Mouse (Mus musculus) embryonic facial prominence, embryonic 14.5 days (tissue): ENCODE data around the gene Idh1. TPM values are rescaled to one million over a fixed set of nuclear protein-coding genes. Genes with fewer than 3 reads are reported as not detected.

Source experiments
- ATAC-seq: fragments of 200-750 bp; cut with Nextera tagmentation; 2 replicates; pipeline ENCODE4 v1.8.0; 2017; ENCODE audit warnings: low read depth, moderate number of reproducible peaks, moderate TSS enrichment
- DNase-seq: peaks from one replicate; pipeline ENCODE4 v3.0.0-alpha.2; 2015; ENCODE audit warnings: low spot score
- H3K27ac ChIP-seq: fragments of 300-500 bp; sonication (generic); replicated peaks from 2 replicates; pipeline ENCODE4 v1.5.1; 2014; ENCODE audit warnings: low read depth, mild to moderate bottlenecking, low read length, moderate library complexity
- H3K27me3 ChIP-seq: fragments of 300-500 bp; sonication (generic); replicated peaks from 2 replicates; pipeline ENCODE4 v1.6.1; 2014; ENCODE audit warnings: low read length; ENCODE audit not compliant: control insufficient read depth, insufficient read depth
- H3K36me3 ChIP-seq: fragments of 300-500 bp; sonication (generic); 2 replicates; pipeline ENCODE4 v1.6.1; 2014; ENCODE audit warnings: low read length, mixed read lengths; ENCODE audit not compliant: control insufficient read depth, insufficient read depth
- H3K4me1 ChIP-seq: fragments of 300-500 bp; sonication (generic); 2 replicates; pipeline ENCODE4 v1.6.1; 2014; ENCODE audit warnings: antibody characterized with exemption, low read length; ENCODE audit not compliant: control insufficient read depth, insufficient read depth
- H3K4me2 ChIP-seq: fragments of 300-500 bp; sonication (generic); 2 replicates; pipeline ENCODE4 v1.6.1; 2014; ENCODE audit warnings: low read depth, mild to moderate bottlenecking, low read length, moderate library complexity, mixed read lengths
- H3K4me3 ChIP-seq: fragments of 300-500 bp; sonication (generic); 2 replicates; pipeline ENCODE4 v1.5.1; 2014; ENCODE audit warnings: low read depth, mild to moderate bottlenecking, low read length
- H3K9ac ChIP-seq: fragments of 300-500 bp; sonication (generic); 2 replicates; pipeline ENCODE4 v1.6.1; 2014; ENCODE audit warnings: low read depth, mild to moderate bottlenecking, low read length, moderate library complexity, mixed read lengths
- H3K9me3 ChIP-seq: fragments of 300-500 bp; sonication (generic); 2 replicates; pipeline ENCODE4 v1.6.1; 2016; ENCODE audit warnings: low read length; ENCODE audit not compliant: control insufficient read depth
- WGBS: fragments of 180-500 bp; shearing (Covaris S2); extraction: QIAGEN DNeasy Blood & Tissue Kit; methylation state at CpG from one replicate; pipeline ENCODE4 v1.1.7; 2014; 5-methylcytosine and 5-hydroxymethylcytosine counted together
- polyA plus RNA-seq: library from polyadenylated mRNA; unstranded; fragments of >200 nt; fragmentation: Nextera tagmentation; extraction: Ambion mirVana; gene quantifications from 2 replicates; pipeline ENCODE4 v1.2.1, GENCODE M21; 2014

Gene Idh1
- polyA plus RNA-seq, 1 experiment from 2014 or later = 145 TPM

DNA sequence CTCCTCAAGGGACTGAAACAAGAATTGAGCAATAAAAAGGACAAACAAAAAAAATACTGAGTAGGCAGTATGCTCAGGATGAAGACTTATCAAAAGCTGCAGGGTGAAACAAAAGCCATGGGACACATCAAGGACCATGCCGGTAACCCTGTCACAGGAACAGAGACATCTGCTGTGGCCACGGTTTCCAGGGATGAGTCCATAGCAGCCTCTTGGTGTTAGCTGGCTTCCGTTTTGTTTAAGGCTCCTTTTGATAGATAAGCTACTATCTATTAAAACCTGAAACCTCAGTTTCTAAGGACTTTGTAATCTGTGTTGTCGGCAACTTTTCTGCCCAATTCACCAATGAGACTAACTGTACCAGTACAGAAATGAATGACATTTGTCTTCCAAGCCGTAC, 16.4 kb downstream of the Idh1 start:
- Histone ChIP-seq H3K27ac (no peak overlapping the region), H3K27me3 (no peaks in the 10 kb centered on the region), H3K4me1 (no peaks in the 10 kb centered on the region), H3K9me3 (no peaks in the 10 kb centered on the region), H3K4me2 (no peak overlapping the region), H3K4me3 (no peak overlapping the region), H3K36me3 (peaks cover 89% of the 10 kb centered on the region), H3K9ac (no peak overlapping the region)
- no peak for ATAC-seq
- WGBS = 92% methylated on average over 5 of the region's 5 CpGs
- no peak for DNase-seq

DNA sequence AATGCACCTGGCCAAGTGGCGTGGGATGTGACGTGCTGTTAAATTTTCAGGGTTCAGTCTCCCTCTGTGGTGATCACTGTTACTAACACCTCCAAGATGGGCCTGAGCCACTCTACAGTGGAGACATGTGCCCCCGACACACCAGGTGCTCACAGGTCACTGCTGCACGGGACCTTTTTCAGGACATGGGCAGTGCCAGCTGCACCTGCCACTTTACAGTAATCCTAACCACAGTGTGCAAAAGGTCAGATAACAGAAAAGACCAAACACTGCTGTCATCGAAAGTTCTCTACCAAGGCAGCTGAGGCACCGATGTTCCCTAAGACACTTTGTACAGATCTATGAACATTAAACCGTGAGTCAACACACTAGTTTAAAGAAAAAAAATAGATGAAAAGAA, 16.8 kb downstream of the Idh1 start:
- Histone ChIP-seq H3K9ac (no peak overlapping the region), H3K36me3 (peaks cover 91% of the 10 kb centered on the region), H3K4me2 (no peak overlapping the region), H3K27ac (no peak overlapping the region), H3K27me3 (no peaks in the 10 kb centered on the region), H3K4me1 (no peaks in the 10 kb centered on the region), H3K9me3 (no peaks in the 10 kb centered on the region), H3K4me3 (no peak overlapping the region)
- DNase-seq (no peak), ATAC-seq (no peak)
- WGBS = 91% methylated on average over 7 of the region's 7 CpGs

DNA sequence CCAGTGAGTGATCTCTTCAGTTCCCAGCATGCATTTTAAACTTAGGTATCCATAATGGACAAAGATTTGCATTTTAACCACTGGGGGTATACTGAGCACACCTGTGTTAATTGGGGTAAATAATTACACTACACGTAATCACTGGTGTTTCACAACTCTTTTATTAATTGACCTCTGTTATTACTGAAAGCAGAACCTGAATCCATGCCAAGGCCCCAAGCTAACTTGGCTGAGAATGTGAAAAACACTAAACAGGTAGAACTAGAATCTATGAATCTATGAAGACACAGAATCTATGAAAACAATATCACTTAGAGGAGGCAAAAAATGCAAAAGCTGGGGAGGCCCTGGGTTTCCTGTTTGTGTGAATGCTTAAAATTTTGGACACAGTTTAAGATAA, 18.8 kb downstream of the Idh1 start:
- Histone ChIP-seq H3K4me1 (no peaks in the 10 kb centered on the region), H3K27me3 (no peaks in the 10 kb centered on the region), H3K9ac (no peak overlapping the region), H3K4me2 (no peak overlapping the region), H3K36me3 (peaks cover 96% of the 10 kb centered on the region), H3K27ac (no peak overlapping the region), H3K4me3 (no peak overlapping the region), H3K9me3 (no peaks in the 10 kb centered on the region)
- no peak for DNase-seq
- WGBS = 89% methylated on average over 1 of the region's 1 CpGs
- no peak for ATAC-seq

DNA sequence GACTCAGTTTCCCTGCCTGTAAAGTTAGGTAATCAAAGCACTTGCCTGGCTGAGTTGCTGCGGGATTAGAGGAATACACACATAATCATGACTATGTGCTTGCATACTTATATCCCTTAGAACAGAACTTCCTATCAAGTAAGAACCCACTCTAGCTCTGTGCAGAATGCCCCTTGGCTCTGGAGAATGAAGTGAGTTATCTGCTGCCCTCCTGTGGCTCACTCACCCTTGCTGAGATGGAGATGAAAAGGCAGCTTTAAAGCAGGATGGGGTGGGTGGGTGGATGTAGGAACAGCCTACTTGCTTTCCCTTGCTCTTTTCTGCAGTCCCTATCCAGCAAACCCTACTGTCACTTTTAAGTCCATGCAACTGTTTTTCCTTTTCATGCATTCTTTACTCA, 24.1 kb downstream of the Idh1 start:
- H3K4me2 ChIP-seq = no peak overlapping the region
- no peaks in the 10 kb centered on the region for H3K27me3 ChIP-seq
- H3K36me3 ChIP-seq = peaks cover 94% of the 10 kb centered on the region
- H3K9me3 ChIP-seq = no peaks in the 10 kb centered on the region
- H3K27ac ChIP-seq = no peak overlapping the region
- no peak for ATAC-seq
- WGBS = 100% methylated on average over 1 of the region's 1 CpGs
- no peak overlapping the region for H3K4me3 ChIP-seq
- DNase-seq = no peak
- no peak overlapping the region for H3K9ac ChIP-seq
- H3K4me1 ChIP-seq = no peaks in the 10 kb centered on the region

DNA sequence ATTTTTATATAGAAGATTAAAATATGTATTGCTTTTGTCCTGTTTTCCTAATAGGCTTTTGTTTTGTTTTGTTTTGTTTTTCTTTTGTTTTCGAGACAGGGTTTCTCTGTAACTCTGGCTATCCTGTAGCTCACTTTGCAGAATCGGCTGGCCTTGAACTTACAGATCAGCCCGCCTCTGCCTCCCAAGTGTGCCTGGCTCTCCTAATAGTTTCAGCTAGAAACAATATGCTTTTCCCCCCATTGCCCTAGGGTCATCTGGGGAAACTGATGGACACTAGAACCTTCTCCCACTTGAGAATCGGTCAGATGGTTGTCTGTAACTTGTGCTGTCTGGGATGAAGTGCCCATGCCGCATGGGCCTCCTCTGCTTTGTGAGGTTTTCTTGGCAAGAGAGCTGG, 30.2 kb downstream of the Idh1 start:
- ATAC-seq (no peak), DNase-seq (no peak)
- Histone ChIP-seq H3K9me3 (no peaks in the 10 kb centered on the region), H3K4me1 (no peaks in the 10 kb centered on the region), H3K9ac (no peak overlapping the region), H3K27ac (no peak overlapping the region), H3K27me3 (no peaks in the 10 kb centered on the region), H3K36me3 (peaks cover 34% of the 10 kb centered on the region), H3K4me2 (no peak overlapping the region), H3K4me3 (no peak overlapping the region)
- 90% methylated on average over 5 of the region's 5 CpGs for whole genome bisulfite sequencing

DNA sequence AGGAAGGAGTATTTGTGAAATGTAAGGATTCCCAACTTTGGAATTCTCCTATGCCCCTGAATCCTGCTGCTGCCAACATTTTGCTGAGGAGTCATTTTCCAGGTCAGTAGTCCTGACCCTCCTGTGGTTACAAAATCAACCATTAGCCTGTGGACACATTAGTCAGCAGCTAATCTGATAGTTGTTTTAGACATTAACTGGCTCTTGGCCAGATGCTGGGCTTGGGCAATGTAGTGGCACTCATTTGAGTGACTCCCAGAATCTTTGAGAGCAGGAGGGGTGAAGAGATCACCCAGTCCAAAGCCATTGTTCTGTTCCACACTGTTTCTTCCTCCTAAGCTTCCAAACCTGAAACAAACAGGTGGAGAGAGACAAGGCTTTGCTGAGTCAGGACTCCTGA, 31.5 kb downstream of the Idh1 start:
- Histone ChIP-seq H3K4me3 (no peak overlapping the region), H3K4me2 (no peak overlapping the region), H3K36me3 (peaks cover 21% of the 10 kb centered on the region), H3K27ac (no peak overlapping the region), H3K27me3 (no peaks in the 10 kb centered on the region), H3K4me1 (no peaks in the 10 kb centered on the region), H3K9ac (no peak overlapping the region), H3K9me3 (no peaks in the 10 kb centered on the region)
- DNase-seq (no peak), ATAC-seq (no peak)

DNA sequence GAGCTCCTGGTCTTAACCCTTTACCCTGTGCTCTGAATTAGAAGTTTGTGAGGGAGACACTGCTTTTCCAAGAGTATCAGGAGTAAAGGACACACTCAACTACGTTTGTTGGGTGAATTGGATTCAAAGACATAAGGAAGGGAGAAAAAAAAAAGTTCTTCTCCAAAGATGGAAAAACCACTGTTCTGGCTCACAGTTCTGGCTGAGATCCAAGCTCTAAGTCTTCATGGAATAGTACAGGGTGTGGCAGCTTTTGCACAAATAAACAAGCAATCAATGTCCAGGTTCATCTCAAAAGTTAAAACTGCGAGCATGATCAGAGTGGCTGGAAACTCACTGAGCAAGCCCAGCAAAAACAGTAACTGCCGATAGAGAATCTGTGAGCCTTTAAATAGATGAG, 38.3 kb downstream of the Idh1 start:
- DNase-seq = no peak
- H3K27ac ChIP-seq = no peak overlapping the region
- no peaks in the 10 kb centered on the region for H3K4me1 ChIP-seq
- no peak for ATAC-seq
- H3K9ac ChIP-seq = no peak overlapping the region
- WGBS = 75% methylated on average over 3 of the region's 3 CpGs
- no peak overlapping the region for H3K4me3 ChIP-seq
- no peaks in the 10 kb centered on the region for H3K36me3 ChIP-seq
- no peaks in the 10 kb centered on the region for H3K27me3 ChIP-seq
- H3K4me2 ChIP-seq = no peak overlapping the region
- no peaks in the 10 kb centered on the region for H3K9me3 ChIP-seq

DNA sequence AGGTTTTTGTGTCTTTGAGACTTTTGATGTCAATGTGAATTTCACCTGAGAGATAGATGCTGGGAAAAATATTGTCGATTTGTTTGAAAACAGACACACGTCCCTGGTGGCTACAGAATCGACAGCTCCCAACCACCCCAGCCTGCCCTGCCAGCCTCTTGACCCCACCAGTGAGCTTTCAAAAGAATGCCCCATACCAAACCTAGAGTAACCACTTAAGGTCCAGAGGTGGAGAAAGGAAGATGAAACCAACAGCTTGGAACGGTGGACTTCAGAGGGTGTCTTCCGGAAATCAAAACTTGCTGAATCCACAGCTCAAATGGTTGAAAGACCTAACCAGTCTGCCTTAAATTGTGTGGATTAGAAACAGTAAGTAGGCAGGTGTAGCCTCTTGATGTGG, 39.0 kb downstream of the Idh1 start:
- H3K4me3 ChIP-seq = no peak overlapping the region
- H3K36me3 ChIP-seq = no peaks in the 10 kb centered on the region
- no peak for ATAC-seq
- H3K9me3 ChIP-seq = no peaks in the 10 kb centered on the region
- WGBS = 83% methylated on average over 5 of the region's 5 CpGs
- no peak for DNase-seq
- H3K27ac ChIP-seq = no peak overlapping the region
- H3K27me3 ChIP-seq = no peaks in the 10 kb centered on the region
- H3K9ac ChIP-seq = no peak overlapping the region
- H3K4me1 ChIP-seq = no peaks in the 10 kb centered on the region
- H3K4me2 ChIP-seq = no peak overlapping the region

DNA sequence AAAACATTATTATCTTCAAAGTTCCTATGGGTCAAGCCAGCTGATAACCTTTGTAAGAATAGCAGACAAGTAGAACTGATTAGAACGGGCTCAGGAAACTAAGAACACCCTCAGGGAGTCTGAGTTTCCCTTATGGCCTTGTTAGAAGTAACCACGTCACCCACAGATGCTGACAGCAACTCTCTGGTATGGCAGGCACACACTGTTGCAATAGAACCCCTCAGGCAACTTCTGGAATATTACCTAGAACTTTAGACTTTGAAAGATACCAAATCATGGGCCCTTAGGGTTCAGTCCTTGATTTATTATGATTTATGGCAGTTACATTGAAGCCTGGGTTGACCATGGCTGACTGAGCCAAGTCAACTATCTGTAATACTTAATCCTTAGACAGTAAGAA, 39.7 kb downstream of the Idh1 start:
- no peak overlapping the region for H3K4me3 ChIP-seq
- H3K4me1 ChIP-seq = no peaks in the 10 kb centered on the region
- no peak overlapping the region for H3K27ac ChIP-seq
- no peaks in the 10 kb centered on the region for H3K27me3 ChIP-seq
- H3K36me3 ChIP-seq = no peaks in the 10 kb centered on the region
- no peak overlapping the region for H3K4me2 ChIP-seq
- no peaks in the 10 kb centered on the region for H3K9me3 ChIP-seq
- DNase-seq (no peak), ATAC-seq (no peak)
- H3K9ac ChIP-seq = no peak overlapping the region
- 49% methylated on average over 2 of the region's 2 CpGs for WGBS
